Mouse (Mus musculus): Measurements from ENCODE around the gene Sept1. TPM values are rescaled to one million over a fixed set of nuclear protein-coding genes. Genes with fewer than 3 reads are reported as not detected.

Gene Sept1
- polyA plus RNA-seq, 1 experiment from 2014 or later: 30.1 TPM

DNA sequence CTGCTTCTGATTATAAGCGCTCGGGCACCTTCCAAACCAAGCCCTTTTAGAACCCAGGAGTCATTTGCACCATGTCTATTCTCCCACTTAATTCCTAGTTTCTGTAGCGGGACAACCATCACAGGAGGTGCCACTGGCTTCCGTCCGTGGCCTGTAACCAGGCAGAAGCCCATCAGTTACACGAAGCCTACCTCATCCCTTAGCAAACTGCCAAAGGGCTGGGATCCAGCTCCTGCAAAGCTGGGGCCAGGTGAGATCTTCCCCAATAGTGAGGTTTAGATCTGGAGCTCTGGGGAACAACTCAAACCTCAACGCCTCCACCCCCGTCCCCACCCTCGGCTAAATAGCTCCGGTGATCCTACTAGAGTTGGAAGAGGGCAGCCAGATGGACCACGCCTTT is 36.4 kb downstream of the Sept1 start:
- ATAC-seq (ENCODE audit: low FRiP score, low read depth): no peak
- Histone ChIP-seq H3K4me2 (replicated peaks) (peak overlapping the region; percentile 73), H3K9ac (peak overlapping the region; percentile 65), H3K36me3 (peaks cover 75% of the 10 kb centered on the region), H3K4me3 (peak overlapping the region; percentile 43), H3K4me1 (peaks cover 23% of the 10 kb centered on the region), H3K9me3 (no peaks in the 10 kb centered on the region), H3K27me3 (replicated peaks) (no peaks in the 10 kb centered on the region), H3K27ac (no peak overlapping the region)
- WGBS: 59% methylated on average over 11 of the region's 11 CpGs

DNA sequence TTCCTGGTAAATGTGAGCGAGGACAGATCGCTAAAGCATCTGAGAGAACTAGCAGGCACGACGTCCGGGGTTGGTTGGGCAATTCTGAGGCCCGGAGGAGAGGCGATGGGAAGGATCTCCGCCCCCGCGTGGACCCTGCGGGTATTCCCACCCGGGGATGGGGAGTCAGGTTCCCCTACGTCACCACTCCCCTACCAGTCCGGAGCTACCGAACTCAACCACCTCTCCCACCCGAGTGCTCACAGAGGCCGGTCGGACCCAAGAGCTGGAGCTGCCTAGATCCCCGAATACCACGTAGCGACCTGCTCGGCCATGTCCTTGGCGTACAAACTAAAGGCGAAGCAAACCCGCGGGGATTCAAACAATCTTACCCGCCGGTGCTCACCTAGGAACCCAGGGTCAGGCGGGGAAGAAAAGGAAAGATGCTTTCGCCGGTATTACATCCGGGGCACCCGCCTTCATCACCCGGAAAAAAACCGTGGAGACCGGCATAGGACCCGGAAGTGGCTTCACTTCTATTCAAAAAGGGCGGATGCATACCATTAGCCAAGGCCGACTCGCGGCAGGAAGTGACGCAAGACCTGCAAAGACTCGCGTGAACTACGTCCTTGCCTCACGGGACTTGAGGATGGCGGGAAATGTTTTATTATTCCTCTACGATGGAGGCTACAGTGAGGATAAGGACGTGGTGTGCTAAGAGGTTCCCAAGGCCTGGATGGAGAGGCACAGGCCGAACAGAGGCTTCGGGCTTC is 37.2 kb downstream of the Sept1 start, which contains the start of gene Cd2bp2:
Gene Cd2bp2 (minus strand): TSS at position 507 of the 752 bp plus-strand sequence.
- Histone ChIP-seq H3K4me2 (replicated peaks) (peak within 1 kb of the TSS; percentile 88), H3K4me1 (peaks cover 23% of the 10 kb centered on the region), H3K27me3 (replicated peaks) (no peaks in the 10 kb centered on the region), H3K27ac (peak within 1 kb of the TSS; percentile 82; the same call in 1 of the 2 replicates), H3K36me3 (peaks cover 72% of the 10 kb centered on the region), H3K4me3 (peak within 1 kb of the TSS; percentile 77), H3K9ac (peak within 1 kb of the TSS; percentile 74), H3K9me3 (no peaks in the 10 kb centered on the region)
- under 1% methylated on average over 51 of the region's 51 CpGs for WGBS
- peak; percentile 96 for ATAC-seq (ENCODE audit: low FRiP score, low read depth)

DNA sequence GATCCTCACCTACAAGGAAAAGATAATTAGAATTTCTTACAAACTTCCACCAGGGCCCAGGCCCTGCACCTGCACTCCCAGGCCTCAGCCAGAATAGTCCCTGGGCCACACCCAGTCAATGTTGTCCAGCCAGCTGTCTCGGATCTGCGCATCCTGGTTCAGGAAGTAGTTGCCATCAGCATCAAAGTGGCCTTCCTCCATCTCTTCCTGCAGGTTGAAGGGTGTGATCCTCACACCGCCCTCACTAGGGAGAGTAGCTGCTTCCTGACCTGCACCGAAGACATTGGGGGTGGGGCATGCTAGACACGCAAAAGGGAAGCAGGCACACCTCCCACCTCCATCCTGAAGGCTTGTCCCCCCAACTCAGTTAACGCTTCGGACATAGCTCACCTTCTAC is 38.3 kb downstream of the Sept1 start:
- Histone ChIP-seq H3K36me3 (peaks cover 61% of the 10 kb centered on the region), H3K27ac (no peak overlapping the region), H3K9ac (peak overlapping the region; percentile 74), H3K27me3 (replicated peaks) (no peaks in the 10 kb centered on the region), H3K9me3 (no peaks in the 10 kb centered on the region), H3K4me2 (replicated peaks) (peak overlapping the region; percentile 88), H3K4me3 (peak overlapping the region; percentile 77), H3K4me1 (peaks cover 23% of the 10 kb centered on the region)
- 81% methylated on average over 7 of the region's 7 CpGs for WGBS
- no peak for ATAC-seq (ENCODE audit: low FRiP score, low read depth)

DNA sequence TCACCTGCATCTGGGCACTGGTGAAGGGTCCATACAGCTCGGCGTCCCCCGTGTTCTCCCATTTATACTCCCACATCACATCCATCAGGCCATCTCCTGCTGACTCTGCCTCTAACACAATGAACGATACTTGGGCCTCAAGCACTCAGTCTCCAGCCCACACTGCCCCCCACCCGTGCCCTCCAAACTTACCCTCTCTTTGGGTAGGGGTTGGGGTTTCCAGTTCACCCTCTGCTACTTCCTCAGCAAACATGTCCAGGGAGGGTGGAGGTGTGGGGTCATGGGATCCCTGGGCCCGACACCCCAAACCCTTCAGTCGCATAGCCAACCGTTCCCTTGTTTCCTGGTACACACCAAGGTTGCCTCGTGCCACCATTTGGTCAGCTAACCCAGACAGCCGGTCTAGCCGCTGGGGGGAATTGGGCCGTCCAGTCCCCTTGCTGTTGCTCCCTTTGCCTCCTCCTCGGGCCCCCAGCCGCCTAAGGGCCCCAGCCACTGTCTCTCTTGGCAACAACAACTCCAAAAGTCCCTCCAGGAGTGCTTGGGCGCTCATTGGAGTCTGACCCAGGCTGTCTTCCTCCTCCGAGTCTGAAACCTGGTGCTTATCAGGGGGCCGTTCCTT is 38.8 kb downstream of the Sept1 start:
- 92% methylated on average over 17 of the region's 17 CpGs for WGBS
- H3K9ac ChIP-seq: peak overlapping the region; percentile 74
- no peak overlapping the region for H3K27ac ChIP-seq
- no peaks in the 10 kb centered on the region for H3K27me3 ChIP-seq (replicated peaks)
- peaks cover 23% of the 10 kb centered on the region for H3K4me1 ChIP-seq
- no peak for ATAC-seq (ENCODE audit: low FRiP score, low read depth)
- H3K4me3 ChIP-seq: no peak overlapping the region
- no peaks in the 10 kb centered on the region for H3K9me3 ChIP-seq
- peaks cover 56% of the 10 kb centered on the region for H3K36me3 ChIP-seq
- H3K4me2 ChIP-seq (replicated peaks): peak overlapping the region; percentile 88

DNA sequence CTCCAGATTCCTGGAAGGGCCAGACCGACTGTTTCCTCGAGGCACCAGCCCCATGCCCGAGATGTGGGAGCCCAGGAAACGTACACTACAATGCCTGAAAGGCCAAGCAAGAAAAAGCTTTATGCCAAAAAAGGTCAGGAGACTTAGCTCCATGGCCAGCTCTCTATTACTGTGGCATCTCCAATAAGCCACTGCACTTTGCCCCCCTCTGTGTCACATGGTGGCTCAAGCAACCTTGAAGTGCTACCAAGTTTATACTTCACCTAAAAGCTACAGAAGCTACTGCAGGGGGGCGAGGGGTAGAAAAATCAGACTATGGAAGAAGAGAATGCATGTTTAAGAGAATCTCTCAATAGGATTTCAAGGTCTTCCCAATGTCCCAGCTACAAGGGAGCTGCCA is 39.9 kb downstream of the Sept1 start:
- peaks cover 23% of the 10 kb centered on the region for H3K4me1 ChIP-seq
- ATAC-seq (ENCODE audit: low FRiP score, low read depth): no peak
- H3K36me3 ChIP-seq: peaks cover 45% of the 10 kb centered on the region
- no peak overlapping the region for H3K27ac ChIP-seq
- no peak overlapping the region for H3K4me3 ChIP-seq
- no peaks in the 10 kb centered on the region for H3K27me3 ChIP-seq (replicated peaks)
- no peak overlapping the region for H3K4me2 ChIP-seq (replicated peaks)
- no peak overlapping the region for H3K9ac ChIP-seq
- H3K9me3 ChIP-seq: no peaks in the 10 kb centered on the region
- 93% methylated on average over 5 of the region's 5 CpGs for WGBS

DNA sequence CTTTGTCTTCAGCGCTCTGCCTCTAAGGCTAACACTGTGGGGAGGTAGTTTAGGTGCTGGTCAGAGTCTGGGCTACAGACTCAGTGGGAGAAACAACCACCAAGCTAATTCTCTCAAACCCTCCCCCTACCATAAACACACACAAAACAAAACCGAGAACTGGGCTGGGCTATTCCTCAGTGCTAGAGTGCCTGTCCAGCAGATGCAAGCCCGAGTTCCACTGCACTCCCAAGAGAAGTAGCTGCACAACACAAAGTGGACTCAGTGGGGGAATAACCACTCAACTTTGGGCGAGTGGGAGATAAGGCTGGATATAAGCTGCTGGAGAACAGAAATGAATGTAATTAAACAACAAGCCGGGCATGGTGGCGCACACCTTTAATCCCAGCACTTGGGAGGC is 42.3 kb downstream of the Sept1 start:
- H3K4me2 ChIP-seq (replicated peaks): no peak overlapping the region
- ATAC-seq (ENCODE audit: low FRiP score, low read depth): no peak
- H3K9me3 ChIP-seq: no peaks in the 10 kb centered on the region
- peaks cover 34% of the 10 kb centered on the region for H3K36me3 ChIP-seq
- H3K9ac ChIP-seq: no peak overlapping the region
- WGBS: 76% methylated on average over 6 of the region's 6 CpGs
- no peak overlapping the region for H3K4me3 ChIP-seq
- H3K27me3 ChIP-seq (replicated peaks): no peaks in the 10 kb centered on the region
- H3K27ac ChIP-seq: no peak overlapping the region
- H3K4me1 ChIP-seq: peaks cover 16% of the 10 kb centered on the region

DNA sequence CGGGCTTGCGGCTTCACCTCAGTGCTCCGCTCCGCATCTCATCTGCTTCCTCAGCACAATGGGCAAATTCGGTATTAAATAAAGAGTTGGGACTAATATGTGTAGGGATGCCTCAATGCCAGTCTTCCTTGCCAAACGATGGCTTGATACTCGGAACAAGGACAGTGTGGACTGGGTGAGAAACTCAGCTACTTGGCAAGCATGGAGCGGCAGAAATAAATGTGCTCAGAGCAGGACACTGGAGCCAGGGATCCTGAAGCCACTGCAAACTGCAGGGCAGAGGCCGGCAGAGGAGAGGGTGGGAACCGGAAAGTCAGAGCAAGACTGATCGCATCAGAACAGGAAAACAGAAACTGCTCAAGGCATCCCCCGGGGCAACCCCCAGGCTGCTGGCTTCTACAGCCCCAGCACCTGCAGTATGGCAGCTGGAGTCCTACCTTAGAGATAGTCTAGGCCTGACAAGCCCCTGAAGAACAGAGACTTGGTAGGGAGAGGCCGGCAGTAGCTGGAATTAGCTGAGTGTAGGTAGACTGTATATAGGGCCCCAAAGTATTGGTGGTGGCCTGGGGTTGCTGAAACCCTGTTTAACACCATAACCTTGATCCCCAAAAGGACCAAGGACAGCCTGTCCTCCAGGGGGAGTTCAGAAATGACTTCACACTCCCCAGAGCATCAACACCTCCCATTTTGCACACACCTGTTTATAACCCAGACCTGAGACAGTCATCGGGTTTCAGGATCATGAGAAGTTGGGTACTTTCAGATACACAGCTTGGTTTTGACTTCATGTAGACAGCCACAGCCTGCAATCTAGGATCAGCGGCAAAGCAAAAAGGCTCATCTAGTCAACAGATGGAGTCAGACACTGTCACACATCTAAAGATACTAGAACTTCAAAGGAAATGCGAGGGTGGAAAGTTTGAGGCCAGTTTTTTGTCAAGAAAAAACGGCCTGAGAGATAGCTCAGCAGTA is 44.3 kb downstream of the Sept1 start:
- no peak for ATAC-seq (ENCODE audit: low FRiP score, low read depth)
- Histone ChIP-seq H3K4me1 (no peaks in the 10 kb centered on the region), H3K9me3 (no peaks in the 10 kb centered on the region), H3K9ac (no peak overlapping the region), H3K36me3 (peaks cover 26% of the 10 kb centered on the region), H3K4me3 (no peak overlapping the region), H3K27ac (no peak overlapping the region), H3K27me3 (replicated peaks) (no peaks in the 10 kb centered on the region), H3K4me2 (replicated peaks) (no peak overlapping the region)
- WGBS: 85% methylated on average over 17 of the region's 17 CpGs

DNA sequence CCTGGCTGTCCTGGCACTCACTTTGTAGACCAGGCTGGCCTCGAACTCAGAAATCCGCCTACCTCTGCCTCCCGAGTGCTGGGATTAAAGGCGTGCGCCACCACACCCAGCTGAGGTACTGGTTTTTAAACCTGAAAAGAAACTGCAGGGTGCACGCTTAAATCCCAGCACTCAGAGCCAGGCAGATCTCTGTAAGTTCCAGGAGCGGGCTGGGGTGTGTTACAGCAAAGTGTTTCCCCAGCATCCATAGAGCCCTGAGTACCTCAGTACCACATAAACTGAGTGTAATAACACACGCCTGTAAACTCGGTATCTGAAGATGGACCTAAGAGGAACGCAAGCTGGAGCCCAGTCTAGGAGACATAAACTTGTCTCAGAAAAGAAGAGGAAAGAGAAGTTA is 45.6 kb downstream of the Sept1 start:
- WGBS: 72% methylated on average over 10 of the region's 10 CpGs
- Histone ChIP-seq H3K4me3 (no peak overlapping the region), H3K9ac (no peak overlapping the region), H3K9me3 (no peaks in the 10 kb centered on the region), H3K27me3 (replicated peaks) (no peaks in the 10 kb centered on the region), H3K36me3 (peaks cover 13% of the 10 kb centered on the region), H3K27ac (no peak overlapping the region), H3K4me2 (replicated peaks) (no peak overlapping the region), H3K4me1 (no peaks in the 10 kb centered on the region)
- no peak for ATAC-seq (ENCODE audit: low FRiP score, low read depth)

DNA sequence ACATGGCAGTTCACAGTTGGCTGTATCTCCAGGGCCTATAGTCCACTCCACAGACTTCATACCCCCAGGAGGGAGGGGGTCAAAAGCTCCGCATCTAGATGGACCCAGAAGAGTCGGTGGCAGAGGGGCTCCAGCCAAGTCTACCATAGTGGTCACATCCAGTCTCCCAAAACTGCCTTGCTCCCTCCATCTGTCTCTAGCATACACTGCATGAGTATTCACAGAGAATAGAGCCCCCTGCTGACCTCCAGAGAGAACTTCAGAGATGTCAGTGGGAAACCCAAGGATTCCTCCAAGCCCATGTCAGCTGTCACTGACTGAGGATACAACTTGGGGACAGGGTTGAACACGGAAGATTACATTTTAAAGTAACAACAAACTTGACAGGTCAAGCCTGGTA is 47.3 kb downstream of the Sept1 start:
- WGBS: 66% methylated on average over 3 of the region's 3 CpGs
- Histone ChIP-seq H3K4me1 (no peaks in the 10 kb centered on the region), H3K9me3 (no peaks in the 10 kb centered on the region), H3K27me3 (replicated peaks) (no peaks in the 10 kb centered on the region), H3K4me3 (no peak overlapping the region), H3K36me3 (no peaks in the 10 kb centered on the region), H3K27ac (no peak overlapping the region), H3K9ac (no peak overlapping the region), H3K4me2 (replicated peaks) (no peak overlapping the region)
- no peak for ATAC-seq (ENCODE audit: low FRiP score, low read depth)

DNA sequence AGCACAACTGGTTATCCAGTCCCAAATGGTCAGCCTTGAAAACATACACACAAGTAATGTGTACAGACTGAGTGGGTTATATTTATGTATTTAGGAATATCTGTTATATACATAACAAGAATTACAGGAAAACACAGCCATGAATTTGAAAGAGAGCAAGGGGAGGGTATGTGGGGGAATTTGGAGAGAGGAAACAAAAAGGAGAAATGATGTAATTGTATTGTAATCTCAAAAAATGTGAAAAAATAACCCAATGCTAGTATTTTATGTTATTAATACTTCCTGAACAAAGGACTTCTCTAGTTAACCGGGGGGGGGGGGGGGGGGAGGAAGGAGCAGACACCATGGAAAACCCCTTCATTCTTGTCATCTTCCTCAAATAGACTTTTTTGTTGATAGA is 48.2 kb downstream of the Sept1 start:
- Histone ChIP-seq H3K4me2 (replicated peaks) (no peak overlapping the region), H3K36me3 (no peaks in the 10 kb centered on the region), H3K9me3 (no peaks in the 10 kb centered on the region), H3K4me1 (no peaks in the 10 kb centered on the region), H3K9ac (no peak overlapping the region), H3K27me3 (replicated peaks) (no peaks in the 10 kb centered on the region), H3K27ac (no peak overlapping the region), H3K4me3 (no peak overlapping the region)
- WGBS: 38% methylated on average over 1 of the region's 1 CpGs
- ATAC-seq (ENCODE audit: low FRiP score, low read depth): no peak

DNA sequence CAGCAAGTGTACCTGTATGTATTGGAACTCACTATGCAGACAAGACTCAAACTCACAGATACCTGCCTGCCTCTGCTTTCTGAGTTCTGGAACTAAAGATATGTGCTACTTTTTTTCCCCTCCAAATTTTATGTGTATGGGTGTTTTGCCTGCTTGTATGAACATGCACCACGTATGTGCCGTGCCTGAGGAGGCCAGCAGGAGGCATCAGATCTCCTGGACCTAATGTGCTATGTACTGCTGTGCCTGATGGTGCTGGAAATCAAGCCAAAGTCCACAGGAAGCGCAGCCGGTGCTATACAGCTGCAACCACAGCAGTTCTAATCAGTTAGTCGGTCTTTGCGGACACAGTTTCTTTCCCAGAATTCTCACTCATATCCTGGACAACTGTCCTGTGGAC is 49.1 kb downstream of the Sept1 start:
- Histone ChIP-seq H3K36me3 (no peaks in the 10 kb centered on the region), H3K27ac (no peak overlapping the region), H3K9ac (no peak overlapping the region), H3K9me3 (no peaks in the 10 kb centered on the region), H3K4me3 (no peak overlapping the region), H3K27me3 (replicated peaks) (no peaks in the 10 kb centered on the region), H3K4me2 (replicated peaks) (no peak overlapping the region), H3K4me1 (no peaks in the 10 kb centered on the region)
- 78% methylated on average over 6 of the region's 6 CpGs for WGBS
- ATAC-seq (ENCODE audit: low FRiP score, low read depth): no peak

DNA sequence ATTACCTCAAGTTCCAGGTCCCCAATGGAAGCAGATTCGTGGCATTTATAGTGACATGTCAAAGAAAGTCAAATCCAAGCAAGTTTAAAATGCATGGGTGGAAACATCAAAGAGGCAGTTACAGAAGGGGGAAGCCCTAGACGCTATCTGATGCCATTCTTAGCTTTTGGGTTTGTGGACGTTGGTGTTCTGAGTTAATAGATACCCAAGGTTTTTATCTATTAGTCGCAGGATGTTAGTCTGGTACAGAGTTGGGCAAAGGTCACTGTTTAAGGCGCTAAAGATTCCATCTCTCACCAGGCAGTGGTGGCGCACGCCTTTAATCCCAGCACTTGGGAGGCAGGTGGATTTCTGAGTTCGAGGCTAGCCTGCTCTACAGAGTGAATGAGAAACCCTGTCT is 49.6 kb downstream of the Sept1 start:
- H3K27me3 ChIP-seq (replicated peaks): no peaks in the 10 kb centered on the region
- H3K36me3 ChIP-seq: no peaks in the 10 kb centered on the region
- no peak overlapping the region for H3K9ac ChIP-seq
- H3K4me2 ChIP-seq (replicated peaks): no peak overlapping the region
- H3K27ac ChIP-seq: no peak overlapping the region
- 84% methylated on average over 8 of the region's 8 CpGs for WGBS
- ATAC-seq (ENCODE audit: low FRiP score, low read depth): no peak
- no peaks in the 10 kb centered on the region for H3K4me1 ChIP-seq
- H3K4me3 ChIP-seq: no peak overlapping the region
- H3K9me3 ChIP-seq: no peaks in the 10 kb centered on the region
